Mouse (Mus musculus) liver, embryonic 16.5 days (tissue): ENCODE measurements around the gene Zkscan14. TPM values are rescaled to one million over a fixed set of nuclear protein-coding genes. Genes with fewer than 3 reads are reported as not detected.

Experiments used
- ATAC-seq: fragments of 200-750 bp; cut with Nextera tagmentation; 2 replicates; pipeline ENCODE4 v1.8.0; 2017; ENCODE audit warnings: low read depth, mild to moderate bottlenecking, moderate number of reproducible peaks, moderate library complexity
- H3K27ac ChIP-seq: fragments of 300-500 bp; sonication (generic); 2 replicates; pipeline ENCODE4 v1.5.1; 2014; ENCODE audit warnings: mild to moderate bottlenecking, low read length
- H3K27me3 ChIP-seq: fragments of 300-500 bp; sonication (generic); 2 replicates; pipeline ENCODE4 v1.6.1; 2014; ENCODE audit warnings: low read depth, low read length, mixed read lengths; ENCODE audit not compliant: control insufficient read depth, insufficient read depth
- H3K36me3 ChIP-seq: fragments of 300-500 bp; sonication (generic); 2 replicates; pipeline ENCODE4 v1.6.1; 2014; ENCODE audit warnings: mild to moderate bottlenecking; ENCODE audit not compliant: control insufficient read depth, insufficient read depth
- H3K4me1 ChIP-seq: fragments of 300-500 bp; sonication (generic); 2 replicates; pipeline ENCODE4 v1.6.1; 2014; ENCODE audit warnings: low read depth, low read length, mixed read lengths; ENCODE audit not compliant: control insufficient read depth
- H3K4me2 ChIP-seq: fragments of 300-500 bp; sonication (generic); 2 replicates; pipeline ENCODE4 v1.6.1; 2014; ENCODE audit warnings: low read depth, low read length, mixed read lengths
- H3K4me3 ChIP-seq: fragments of 300-500 bp; sonication (generic); 2 replicates; pipeline ENCODE4 v1.5.1; 2014; ENCODE audit warnings: low read depth, mild to moderate bottlenecking, low read length
- H3K9ac ChIP-seq: fragments of 300-500 bp; sonication (generic); 2 replicates; pipeline ENCODE4 v1.6.1; 2014; ENCODE audit warnings: low read depth, low read length
- H3K9me3 ChIP-seq: fragments of 300-500 bp; sonication (generic); replicated peaks from 2 replicates; pipeline ENCODE4 v1.6.1; 2016; ENCODE audit warnings: low read length; ENCODE audit not compliant: control insufficient read depth
- WGBS: fragments of 180-500 bp; shearing (Covaris S2); extraction: QIAGEN DNeasy Blood & Tissue Kit; methylation state at CpG from one replicate; pipeline ENCODE4 v1.1.7; 2014; ENCODE audit not compliant: insufficient replicate concordance; 5-methylcytosine and 5-hydroxymethylcytosine counted together
- polyA plus RNA-seq: library from polyadenylated mRNA; unstranded; fragments of >200 nt; fragmentation: Nextera tagmentation; extraction: Ambion mirVana; gene quantifications from 2 replicates; pipeline ENCODE4 v1.2.1, GENCODE M21; 2015

The Zkscan14 gene
- polyA plus RNA-seq, 1 experiment from 2014 or later, result 7.9 TPM

DNA sequence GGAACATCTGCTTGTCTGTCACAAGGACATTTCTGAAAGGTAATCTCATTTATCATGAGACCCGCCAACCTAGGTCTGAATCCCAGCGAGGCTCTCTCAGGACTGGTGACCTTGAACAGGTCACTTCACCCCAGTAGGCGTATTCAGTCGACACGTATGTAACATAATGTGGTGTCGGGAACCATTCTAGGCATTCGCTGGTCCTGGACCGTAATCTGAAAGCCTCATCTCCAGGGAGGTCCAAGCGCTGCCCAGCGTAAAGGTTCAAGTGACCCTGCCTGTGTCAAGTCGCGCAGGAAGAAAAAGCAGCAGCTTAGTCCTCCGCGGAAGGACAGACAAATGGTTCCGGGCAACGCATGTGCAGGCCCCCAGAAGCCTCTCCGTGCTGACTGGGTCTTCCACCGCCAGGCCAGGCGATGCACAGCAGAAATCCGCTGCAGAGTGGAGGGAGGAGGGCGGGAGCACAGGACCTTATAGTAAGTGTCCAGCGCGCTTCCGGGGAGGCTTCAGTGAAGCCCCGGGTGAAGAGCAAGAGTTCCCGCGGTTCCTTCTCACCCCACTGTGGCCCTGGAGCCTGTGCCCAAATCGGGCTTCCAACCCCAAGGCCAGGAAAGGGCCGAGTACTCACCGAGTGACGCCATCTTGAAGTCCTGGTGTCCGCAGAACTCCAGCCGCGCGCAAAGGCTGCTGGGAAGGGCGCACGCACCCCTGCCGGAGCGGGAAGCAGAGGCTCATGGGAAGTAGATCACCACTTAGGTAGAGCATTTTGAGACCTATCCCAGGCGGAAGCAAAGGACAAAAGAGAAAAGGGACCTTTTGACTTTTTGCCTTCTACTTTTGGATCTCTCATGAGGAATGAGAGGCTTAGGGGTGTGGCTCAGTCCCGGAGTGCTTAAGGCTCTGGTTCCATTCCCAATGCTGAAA, 10.5 kb downstream of the Zkscan14 start:
- no peaks in the 10 kb centered on the region for H3K9me3 ChIP-seq
- ATAC-seq, result peak; percentile 89
- WGBS, result under 1% methylated on average over 41 of the region's 41 CpGs

DNA sequence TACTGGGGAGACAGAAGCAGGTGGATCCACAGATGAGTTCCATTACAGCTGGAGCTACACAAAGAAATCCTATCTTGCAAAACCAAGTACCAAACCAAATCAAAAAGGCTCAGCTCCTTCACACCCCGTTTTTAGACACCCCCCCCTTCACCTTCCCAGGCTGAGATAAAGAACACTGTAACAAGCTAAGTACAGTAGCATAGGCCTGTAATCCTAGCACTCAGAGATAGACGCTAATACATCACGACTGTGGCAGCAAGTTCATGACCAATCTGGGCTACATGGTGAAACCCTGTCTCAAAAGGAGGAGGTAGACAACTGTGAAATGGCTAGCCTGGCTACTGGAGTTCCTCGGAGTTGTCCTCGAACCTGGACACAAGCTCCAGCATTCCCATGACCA, 11.3 kb downstream of the Zkscan14 start:
- Histone ChIP-seq H3K9me3 (no peaks in the 10 kb centered on the region), H3K4me3 (peak overlapping the region; percentile 91), H3K36me3 (peaks cover 25% of the 10 kb centered on the region), H3K4me1 (peaks cover 27% of the 10 kb centered on the region), H3K27ac (peak overlapping the region; percentile 83), H3K27me3 (no peaks in the 10 kb centered on the region), H3K9ac (peak overlapping the region; percentile 93), H3K4me2 (peak overlapping the region; percentile 85)
- WGBS, result 18% methylated on average over 5 of the region's 5 CpGs
- ATAC-seq, result peak; percentile 12; the same call in 1 of the 2 replicates

More for the DNA sequence above, 10.5 kb downstream of the Zkscan14 start:
- H3K4me1 ChIP-seq, result peaks cover 27% of the 10 kb centered on the region
- H3K9ac ChIP-seq, result peak overlapping the region; percentile 93
- no peaks in the 10 kb centered on the region for H3K27me3 ChIP-seq
- H3K27ac ChIP-seq, result peak overlapping the region; percentile 83
- peak overlapping the region; percentile 85 for H3K4me2 ChIP-seq
- peaks cover 32% of the 10 kb centered on the region for H3K36me3 ChIP-seq
- H3K4me3 ChIP-seq, result peak overlapping the region; percentile 91

DNA sequence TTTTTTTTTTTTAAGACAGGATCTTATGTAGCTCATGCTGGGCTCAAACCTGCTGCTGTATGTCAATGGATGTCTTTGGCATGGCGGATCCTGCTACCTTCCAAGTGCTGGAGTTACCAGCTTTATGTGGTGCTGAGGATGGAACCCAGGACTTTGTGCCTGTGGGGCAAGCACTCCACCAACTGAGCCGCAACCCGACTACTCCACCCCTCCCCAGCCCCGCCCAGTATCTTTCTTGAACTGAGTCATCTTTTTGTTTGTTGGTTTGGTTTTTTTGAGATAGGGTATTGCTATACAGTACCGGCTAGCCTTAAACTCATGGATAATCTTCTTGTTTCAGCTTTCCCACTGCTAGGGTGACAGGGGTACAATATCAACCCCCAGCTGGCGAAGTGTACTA, 12.3 kb downstream of the Zkscan14 start:
- peaks cover 27% of the 10 kb centered on the region for H3K4me1 ChIP-seq
- peak overlapping the region; percentile 91 for H3K4me3 ChIP-seq
- H3K27ac ChIP-seq, result no peak overlapping the region
- H3K27me3 ChIP-seq, result no peaks in the 10 kb centered on the region
- WGBS, result 30% methylated on average over 6 of the region's 6 CpGs
- ATAC-seq, result peak; percentile 10; the same call in 1 of the 2 replicates
- peak overlapping the region; percentile 85 for H3K4me2 ChIP-seq
- peaks cover 21% of the 10 kb centered on the region for H3K36me3 ChIP-seq
- H3K9ac ChIP-seq, result no peak overlapping the region; the same call in 1 of the 2 replicates
- no peaks in the 10 kb centered on the region for H3K9me3 ChIP-seq

DNA sequence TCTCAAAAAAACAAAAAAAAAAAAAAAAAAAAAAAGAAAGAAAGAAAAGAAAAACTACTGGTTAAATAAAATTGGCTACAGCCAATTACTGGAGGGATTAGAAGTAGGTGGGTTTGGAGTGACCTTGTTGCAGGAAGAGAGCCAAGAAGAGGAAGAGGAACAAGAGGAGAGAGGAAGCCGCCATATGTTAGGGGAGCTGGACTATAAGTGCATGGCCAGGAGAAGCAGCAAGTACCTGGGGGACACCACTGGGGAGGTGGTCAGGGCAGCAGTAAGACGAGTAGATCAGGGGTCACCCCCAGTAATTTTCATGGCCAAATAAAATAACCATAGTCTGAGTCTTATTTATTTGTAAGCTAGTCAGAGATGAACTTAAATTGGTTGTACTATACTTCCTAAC, 16.4 kb downstream of the Zkscan14 start:
- ATAC-seq, result no peak
- 65% methylated on average over 2 of the region's 2 CpGs for WGBS
- Histone ChIP-seq H3K27me3 (no peaks in the 10 kb centered on the region), H3K4me3 (no peak overlapping the region), H3K27ac (no peak overlapping the region), H3K9me3 (no peaks in the 10 kb centered on the region), H3K4me1 (peaks cover 16% of the 10 kb centered on the region), H3K36me3 (peaks cover 54% of the 10 kb centered on the region), H3K4me2 (no peak overlapping the region), H3K9ac (no peak overlapping the region)

DNA sequence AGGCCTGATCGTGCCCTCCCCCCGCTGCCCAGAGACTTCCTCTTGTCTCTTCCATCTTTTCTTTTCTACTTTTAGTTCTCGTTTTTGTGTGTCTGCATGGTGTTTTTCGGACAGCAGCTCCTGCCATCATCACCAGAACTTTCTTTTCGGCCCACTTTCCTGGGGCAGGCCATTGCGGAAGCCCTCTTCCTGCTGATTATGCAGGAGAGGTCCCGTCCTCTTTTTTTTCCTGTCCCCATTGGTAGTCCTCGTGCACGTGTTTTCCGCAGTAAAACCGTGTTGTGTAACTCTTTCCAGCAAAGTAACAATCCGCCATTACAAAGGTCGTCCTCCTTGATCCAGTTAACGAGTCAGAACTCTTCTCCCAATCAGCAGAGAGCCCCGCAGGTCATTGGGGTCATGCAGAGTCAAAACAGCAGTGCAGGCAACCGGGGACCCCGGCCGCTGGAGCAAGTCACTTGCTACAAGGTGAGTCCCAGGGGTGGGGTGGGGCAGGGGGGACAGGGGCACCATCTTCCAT, 23.1 kb downstream of the Zkscan14 start:
- peak overlapping the region; percentile 7; the same call in 1 of the 2 replicates for H3K4me2 ChIP-seq
- H3K27ac ChIP-seq, result peak overlapping the region; percentile 31; the same call in 1 of the 2 replicates
- ATAC-seq, result peak; percentile 14
- no peaks in the 10 kb centered on the region for H3K4me1 ChIP-seq
- no peaks in the 10 kb centered on the region for H3K9me3 ChIP-seq
- no peaks in the 10 kb centered on the region for H3K27me3 ChIP-seq
- H3K36me3 ChIP-seq, result peaks cover 76% of the 10 kb centered on the region
- H3K4me3 ChIP-seq, result 0 out of 2 replicates have a peak overlapping the region, but pooled peaks have one; percentile 9
- no peak overlapping the region for H3K9ac ChIP-seq
- WGBS, result 69% methylated on average over 18 of the region's 18 CpGs

DNA sequence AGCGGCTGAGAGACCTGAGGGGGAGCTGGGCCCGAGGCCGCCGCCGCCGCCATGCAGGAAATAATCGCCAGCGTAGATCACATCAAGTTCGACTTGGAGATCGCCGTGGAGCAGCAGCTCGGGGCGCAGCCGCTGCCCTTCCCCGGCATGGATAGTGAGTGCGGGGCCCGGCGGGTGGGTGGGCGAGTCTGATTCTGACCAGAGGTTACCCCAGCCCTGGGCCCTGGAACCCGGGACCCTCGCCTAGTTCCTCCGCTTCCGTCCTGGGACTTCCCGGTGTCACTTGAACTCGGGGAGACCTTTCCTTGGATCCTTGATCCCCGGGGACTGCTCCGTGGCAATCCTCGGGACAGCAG, 34.4 kb downstream of the Zkscan14 start:
- Histone ChIP-seq H3K4me2 (peak overlapping the region; percentile 84), H3K27me3 (no peaks in the 10 kb centered on the region), H3K27ac (peak overlapping the region; percentile 82), H3K9ac (peak overlapping the region; percentile 99), H3K4me3 (peak overlapping the region; percentile 98), H3K4me1 (peaks cover 19% of the 10 kb centered on the region), H3K36me3 (peaks cover 21% of the 10 kb centered on the region), H3K9me3 (no peaks in the 10 kb centered on the region)
- peak; percentile 6 for ATAC-seq
- WGBS, result under 1% methylated on average over 28 of the region's 28 CpGs

DNA sequence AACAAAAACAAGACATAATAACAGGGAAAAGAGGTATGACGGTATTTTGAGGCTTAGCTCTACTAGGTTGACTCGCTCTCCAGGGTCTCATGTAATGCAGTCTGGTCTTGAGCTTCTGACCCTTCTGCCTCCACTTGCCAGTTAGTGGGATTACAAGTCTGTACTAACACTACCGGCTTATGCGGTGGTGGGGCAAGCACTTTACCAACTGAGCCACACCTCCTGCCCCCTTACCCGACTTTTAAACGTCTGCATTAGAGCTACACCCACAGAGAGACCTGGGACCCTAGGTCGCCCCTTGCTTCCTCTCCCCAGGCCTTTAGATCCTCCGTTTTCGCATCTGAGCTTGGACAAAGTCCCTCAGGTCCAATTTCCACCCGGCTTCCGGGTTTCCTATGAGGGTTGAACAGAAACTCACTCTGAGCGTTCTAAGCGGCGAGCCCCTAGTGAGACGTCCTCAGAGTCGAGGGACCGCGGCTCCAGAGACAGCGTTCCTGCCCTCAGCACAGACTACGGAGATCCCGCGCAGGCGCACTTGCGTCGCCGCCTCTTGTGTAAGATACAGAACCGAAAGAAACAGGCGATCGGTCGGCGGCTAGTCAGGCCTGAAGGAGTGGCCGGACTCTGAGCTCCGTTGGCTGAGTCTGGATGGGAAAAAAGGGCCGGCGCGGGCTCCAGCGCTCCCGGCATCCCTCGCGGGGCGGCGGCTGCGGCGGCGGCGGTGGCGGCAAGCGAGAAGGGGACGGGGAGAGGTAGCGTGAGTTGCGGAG, 34.9 kb downstream of the Zkscan14 start, which contains the start of the genes Ptcd1 and Cpsf4:
Gene Ptcd1, minus strand, starts transcription at position 573 of the 770 bp plus-strand sequence.
Gene Cpsf4, plus strand, starts transcription at position 678 of the 770 bp plus-strand sequence.
- peak within 1 kb of the TSS; percentile 98 for H3K4me3 ChIP-seq
- WGBS, result under 1% methylated on average over 47 of the region's 51 CpGs
- H3K4me1 ChIP-seq, result peaks cover 19% of the 10 kb centered on the region
- H3K4me2 ChIP-seq, result peak within 1 kb of the TSS; percentile 84
- ATAC-seq, result peak; percentile 95
- H3K9ac ChIP-seq, result peak within 1 kb of the TSS; percentile 99
- H3K27ac ChIP-seq, result peak within 1 kb of the TSS; percentile 82
- H3K9me3 ChIP-seq, result no peaks in the 10 kb centered on the region
- H3K36me3 ChIP-seq, result peaks cover 16% of the 10 kb centered on the region
- H3K27me3 ChIP-seq, result no peaks in the 10 kb centered on the region

DNA sequence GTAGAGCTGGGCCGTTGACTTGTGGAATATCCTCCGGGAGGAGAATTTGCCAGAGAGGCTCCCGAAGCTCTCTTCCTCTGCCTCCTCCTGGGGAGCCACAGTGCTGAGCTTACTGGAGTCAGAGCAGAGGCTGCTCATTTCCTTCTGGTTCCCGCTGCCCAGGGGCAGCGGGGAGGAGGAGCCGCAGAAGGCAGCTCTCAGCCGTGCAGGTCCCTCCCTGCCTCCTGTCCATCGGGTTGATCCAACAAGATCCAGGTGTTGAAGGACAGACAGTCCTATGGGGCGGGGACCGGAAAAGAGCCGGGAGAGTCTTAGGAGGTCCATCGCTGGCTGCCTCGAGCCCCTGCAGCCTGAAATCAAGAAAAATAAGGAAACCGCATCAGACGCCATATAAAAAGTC, 36.5 kb downstream of the Zkscan14 start:
- 81% methylated on average over 15 of the region's 15 CpGs for WGBS
- H3K9me3 ChIP-seq, result no peaks in the 10 kb centered on the region
- H3K36me3 ChIP-seq, result peaks cover 13% of the 10 kb centered on the region
- no peak overlapping the region for H3K4me2 ChIP-seq
- no peak overlapping the region for H3K4me3 ChIP-seq
- H3K27me3 ChIP-seq, result no peaks in the 10 kb centered on the region
- peaks cover 19% of the 10 kb centered on the region for H3K4me1 ChIP-seq
- H3K27ac ChIP-seq, result no peak overlapping the region
- H3K9ac ChIP-seq, result no peak overlapping the region
- ATAC-seq, result no peak
